Mouse (Mus musculus) liver, embryonic 15.5 days (tissue): Measurements from ENCODE around the gene Cd4. TPM values are rescaled to one million over a fixed set of nuclear protein-coding genes. Genes with fewer than 3 reads are reported as not detected.

Experiments used
- ATAC-seq: fragments of 200-750 bp; cut with Nextera tagmentation; 2 replicates; pipeline ENCODE4 v1.8.0; 2017; ENCODE audit warnings: moderate number of reproducible peaks, mild to moderate bottlenecking, moderate library complexity; ENCODE audit not compliant: insufficient read depth
- H3K27ac ChIP-seq: fragments of 300-500 bp; sonication (generic); replicated peaks from 2 replicates; pipeline ENCODE4 v1.5.1; 2015; ENCODE audit warnings: mild to moderate bottlenecking, inconsistent platforms
- H3K27me3 ChIP-seq: fragments of 300-500 bp; sonication (generic); 2 replicates; pipeline ENCODE4 v1.6.1; 2015; ENCODE audit warnings: mild to moderate bottlenecking, inconsistent platforms
- H3K36me3 ChIP-seq: fragments of 300-500 bp; sonication (generic); replicated peaks from 2 replicates; pipeline ENCODE4 v1.6.1; 2015; ENCODE audit warnings: moderate library complexity, mild to moderate bottlenecking, inconsistent platforms
- H3K4me1 ChIP-seq: fragments of 300-500 bp; sonication (generic); replicated peaks from 2 replicates; pipeline ENCODE4 v1.6.1; 2015; ENCODE audit warnings: inconsistent platforms
- H3K4me2 ChIP-seq: fragments of 300-500 bp; sonication (generic); 2 replicates; pipeline ENCODE4 v1.6.1; 2015; ENCODE audit warnings: moderate library complexity, mild to moderate bottlenecking, inconsistent platforms
- H3K4me3 ChIP-seq: fragments of 300-500 bp; sonication (generic); replicated peaks from 2 replicates; pipeline ENCODE4 v1.5.1; 2015; ENCODE audit warnings: mild to moderate bottlenecking, inconsistent platforms
- H3K9ac ChIP-seq: fragments of 300-500 bp; sonication (generic); 2 replicates; pipeline ENCODE4 v1.6.1; 2015; ENCODE audit warnings: moderate library complexity, mild to moderate bottlenecking, inconsistent platforms
- H3K9me3 ChIP-seq: fragments of 300-500 bp; sonication (generic); replicated peaks from 2 replicates; pipeline ENCODE4 v1.6.1; 2016; ENCODE audit warnings: inconsistent platforms
- WGBS: fragments of 180-500 bp; shearing (Covaris S2); methylation state at CpG from one replicate; pipeline ENCODE4 v1.1.7; 2015; ENCODE audit warnings: mixed read lengths; ENCODE audit not compliant: insufficient replicate concordance; 5-methylcytosine and 5-hydroxymethylcytosine counted together
- polyA plus RNA-seq: library from polyadenylated mRNA; unstranded; fragments of >200 nt; fragmentation: Nextera tagmentation; extraction: Ambion mirVana; gene quantifications from 2 replicates; pipeline ENCODE4 v1.2.1, GENCODE M21; 2015

Cd4 gene
- polyA plus RNA-seq, 1 experiment from 2014 or later = 0.07 TPM

- Histone ChIP-seq H3K27me3 (0 out of 2 replicates have a peak, but pooled peaks cover 2% of the 10 kb centered on the region), H3K9me3 (no peaks in the 10 kb centered on the region), H3K4me3 (no peak overlapping the region), H3K27ac (no peak overlapping the region), H3K36me3 (no peaks in the 10 kb centered on the region), H3K4me2 (no peak overlapping the region), H3K9ac (no peak overlapping the region), H3K4me1 (no peaks in the 10 kb centered on the region)
- ATAC-seq = no peak
- WGBS = 12% methylated on average over 2 of the region's 3 CpGs
Observed at GRCm38 (mm10) chr6:124874348-124874747, 13.7 kb downstream of the Cd4 start.

- no peak overlapping the region for H3K27ac ChIP-seq
- no peak for ATAC-seq
- no peak overlapping the region for H3K4me3 ChIP-seq
- no peaks in the 10 kb centered on the region for H3K36me3 ChIP-seq
- WGBS = 53% methylated on average over 6 of the region's 7 CpGs
- H3K9ac ChIP-seq = no peak overlapping the region
- H3K9me3 ChIP-seq = no peaks in the 10 kb centered on the region
- H3K27me3 ChIP-seq = peaks cover 58% of the 10 kb centered on the region
- no peak overlapping the region for H3K4me2 ChIP-seq
- 0 out of 2 replicates have a peak, but pooled peaks cover 5% of the 10 kb centered on the region for H3K4me1 ChIP-seq
Observed at GRCm38 (mm10) chr6:124866560-124866959, 21.5 kb downstream of the Cd4 start.

GRCm38 (mm10) chr6:124865766-124866362 is 22.2 kb downstream of the Cd4 start:
- Histone ChIP-seq H3K4me3 (no peak overlapping the region), H3K27ac (no peak overlapping the region), H3K27me3 (peaks cover 65% of the 10 kb centered on the region), H3K9ac (no peak overlapping the region), H3K4me1 (0 out of 2 replicates have a peak, but pooled peaks cover 5% of the 10 kb centered on the region), H3K4me2 (no peak overlapping the region), H3K9me3 (no peaks in the 10 kb centered on the region), H3K36me3 (no peaks in the 10 kb centered on the region)
- ATAC-seq = no peak
- 62% methylated on average over 18 of the region's 18 CpGs for WGBS

- no peak for ATAC-seq
- Histone ChIP-seq H3K9ac (no peak within 1 kb of the TSS; the same call in 1 of the 2 replicates), H3K9me3 (no peaks in the 10 kb centered on the region), H3K4me1 (0 out of 2 replicates have a peak, but pooled peaks cover 5% of the 10 kb centered on the region), H3K27ac (no peak within 1 kb of the TSS), H3K4me3 (peak within 1 kb of the TSS; percentile 45), H3K27me3 (peaks cover 86% of the 10 kb centered on the region), H3K36me3 (no peaks in the 10 kb centered on the region), H3K4me2 (peak within 1 kb of the TSS; percentile 69)
- WGBS = under 1% methylated on average over 42 of the region's 43 CpGs
Observed at GRCm38 (mm10) chr6:124863658-124864298, 24.2 kb downstream of the Cd4 start, which contains the start of gene Gpr162. Gene Gpr162 (minus strand): TSS chr6:124863983.

GRCm38 (mm10) chr6:124863125-124863657 is 24.8 kb downstream of the Cd4 start:
- no peaks in the 10 kb centered on the region for H3K36me3 ChIP-seq
- 0 out of 2 replicates have a peak, but pooled peaks cover 5% of the 10 kb centered on the region for H3K4me1 ChIP-seq
- peak overlapping the region; percentile 45 for H3K4me3 ChIP-seq
- no peak overlapping the region for H3K9ac ChIP-seq
- no peaks in the 10 kb centered on the region for H3K9me3 ChIP-seq
- no peak overlapping the region for H3K27ac ChIP-seq
- peaks cover 92% of the 10 kb centered on the region for H3K27me3 ChIP-seq
- WGBS = 3% methylated on average over 9 of the region's 16 CpGs
- H3K4me2 ChIP-seq = peak overlapping the region; percentile 69
- no peak for ATAC-seq

GRCm38 (mm10) chr6:124862406-124863124 is 25.5 kb downstream of the Cd4 start:
- Histone ChIP-seq H3K4me1 (peaks cover 6% of the 10 kb centered on the region; the same call in 1 of the 2 replicates), H3K9me3 (no peaks in the 10 kb centered on the region), H3K9ac (no peak overlapping the region), H3K27ac (no peak overlapping the region), H3K4me3 (no peak overlapping the region), H3K27me3 (peaks cover 98% of the 10 kb centered on the region), H3K4me2 (no peak overlapping the region), H3K36me3 (no peaks in the 10 kb centered on the region)
- 12% methylated on average over 8 of the region's 8 CpGs for WGBS
- ATAC-seq = no peak

- no peak for ATAC-seq
- Histone ChIP-seq H3K4me1 (peaks cover 14% of the 10 kb centered on the region; the same call in 1 of the 2 replicates), H3K4me2 (no peak overlapping the region), H3K9ac (no peak overlapping the region), H3K36me3 (no peaks in the 10 kb centered on the region), H3K27ac (no peak overlapping the region), H3K9me3 (no peaks in the 10 kb centered on the region), H3K27me3 (peaks cover 98% of the 10 kb centered on the region), H3K4me3 (no peak overlapping the region)
- WGBS = 41% methylated on average over 3 of the region's 3 CpGs
Observed at GRCm38 (mm10) chr6:124861802-124862201, 26.2 kb downstream of the Cd4 start.

GRCm38 (mm10) chr6:124861266-124861665 is 26.8 kb downstream of the Cd4 start:
- 71% methylated on average over 19 of the region's 19 CpGs for whole genome bisulfite sequencing
- no peak overlapping the region for H3K4me3 ChIP-seq
- peaks cover 100% of the 10 kb centered on the region for H3K27me3 ChIP-seq
- H3K4me2 ChIP-seq = no peak overlapping the region
- H3K27ac ChIP-seq = no peak overlapping the region
- H3K9me3 ChIP-seq = no peaks in the 10 kb centered on the region
- no peak overlapping the region for H3K9ac ChIP-seq
- no peak for ATAC-seq
- peaks cover 14% of the 10 kb centered on the region; the same call in 1 of the 2 replicates for H3K4me1 ChIP-seq
- H3K36me3 ChIP-seq = no peaks in the 10 kb centered on the region

- Histone ChIP-seq H3K4me3 (no peak overlapping the region), H3K27me3 (peaks cover 100% of the 10 kb centered on the region), H3K4me2 (no peak overlapping the region), H3K9me3 (no peaks in the 10 kb centered on the region), H3K27ac (no peak overlapping the region), H3K4me1 (peaks cover 14% of the 10 kb centered on the region; the same call in 1 of the 2 replicates), H3K9ac (no peak overlapping the region), H3K36me3 (no peaks in the 10 kb centered on the region)
- WGBS = 76% methylated on average over 9 of the region's 9 CpGs
- ATAC-seq = no peak
Observed at GRCm38 (mm10) chr6:124860511-124860910, 27.5 kb downstream of the Cd4 start.

- Histone ChIP-seq H3K9ac (no peak overlapping the region), H3K36me3 (no peaks in the 10 kb centered on the region), H3K4me1 (peaks cover 14% of the 10 kb centered on the region; the same call in 1 of the 2 replicates), H3K9me3 (no peaks in the 10 kb centered on the region), H3K4me2 (no peak overlapping the region), H3K27ac (no peak overlapping the region), H3K27me3 (peaks cover 100% of the 10 kb centered on the region), H3K4me3 (no peak overlapping the region)
- 4% methylated on average over 12 of the region's 12 CpGs for WGBS
- ATAC-seq = 0 out of 2 replicates have a peak, but pooled peaks have one; percentile 22
Observed at GRCm38 (mm10) chr6:124859725-124860124, 28.3 kb downstream of the Cd4 start.
